Mouse (Mus musculus) intestine, postnatal 0 days (tissue): Measurements from ENCODE around the gene Rbbp4. TPM values are rescaled to one million over a fixed set of nuclear protein-coding genes. Genes with fewer than 3 reads are reported as not detected.

ENCODE experiments used
- ATAC-seq: fragments of 200-750 bp; cut with Nextera tagmentation; 2 replicates; pipeline ENCODE4 v1.8.0; 2017; ENCODE audit warnings: mild to moderate bottlenecking, moderate TSS enrichment, moderate library complexity
- H3K27ac ChIP-seq: fragments of 300-500 bp; sonication (generic); 2 replicates; pipeline ENCODE4 v1.5.1; 2014; ENCODE audit warnings: mild to moderate bottlenecking, low read depth, low read length, moderate library complexity
- H3K27me3 ChIP-seq: fragments of 300-500 bp; sonication (generic); replicated peaks from 2 replicates; pipeline ENCODE4 v1.6.1; 2014; ENCODE audit warnings: low read length, mixed read lengths; ENCODE audit not compliant: control insufficient read depth, insufficient read depth
- H3K36me3 ChIP-seq: fragments of 300-500 bp; sonication (generic); 2 replicates; pipeline ENCODE4 v1.6.1; 2014; ENCODE audit warnings: mild to moderate bottlenecking, moderate library complexity; ENCODE audit not compliant: control insufficient read depth, insufficient read depth
- H3K4me1 ChIP-seq: fragments of 300-500 bp; sonication (generic); replicated peaks from 2 replicates; pipeline ENCODE4 v1.6.1; 2014; ENCODE audit warnings: antibody characterized with exemption, low read length, mixed read lengths; ENCODE audit not compliant: control insufficient read depth, insufficient read depth
- H3K4me2 ChIP-seq: fragments of 300-500 bp; sonication (generic); replicated peaks from 2 replicates; pipeline ENCODE4 v1.6.1; 2014; ENCODE audit warnings: low read depth, mild to moderate bottlenecking, moderate library complexity
- H3K4me3 ChIP-seq: fragments of 300-500 bp; sonication (generic); 2 replicates; pipeline ENCODE4 v1.5.1; 2014; ENCODE audit warnings: low read depth, low read length
- H3K9ac ChIP-seq: fragments of 300-500 bp; sonication (generic); 2 replicates; pipeline ENCODE4 v1.6.1; 2014; ENCODE audit warnings: mild to moderate bottlenecking, low read depth, low read length
- H3K9me3 ChIP-seq: fragments of 300-500 bp; sonication (generic); 2 replicates; pipeline ENCODE4 v1.6.1; 2016; ENCODE audit warnings: mixed run types; ENCODE audit not compliant: control insufficient read depth
- CTCF ChIP-seq: sonication (generic); IDR thresholded peaks from 2 replicates; pipeline ENCODE4 v1.5.1; 2016; ENCODE audit warnings: low read depth, mild to moderate bottlenecking, control low read depth, antibody characterized with exemption, moderate library complexity
- WGBS: fragments of 180-500 bp; shearing (Covaris S2); extraction: QIAGEN DNeasy Blood & Tissue Kit; methylation state at CpG from one replicate; pipeline ENCODE4 v1.1.7; 2014; 5-methylcytosine and 5-hydroxymethylcytosine counted together
- polyA plus RNA-seq: library from polyadenylated mRNA; unstranded; fragments of >200 nt; fragmentation: Nextera tagmentation; extraction: Ambion mirVana; gene quantifications from 2 replicates; pipeline ENCODE4 v1.2.1, GENCODE M21; 2015

The Rbbp4 gene
- polyA plus RNA-seq, 1 experiment from 2014 or later: 159 TPM

GRCm38 (mm10) chr4:129271991-129272755 is 63.0 kb downstream of the Rbbp4 start:
- 11% methylated on average over 14 of the region's 15 CpGs for WGBS
- Histone ChIP-seq H3K4me2 (peak overlapping the region; percentile 40), H3K27me3 (no peaks in the 10 kb centered on the region), H3K9ac (no peak overlapping the region), H3K4me1 (no peaks in the 10 kb centered on the region), H3K9me3 (no peaks in the 10 kb centered on the region), H3K36me3 (no peaks in the 10 kb centered on the region), H3K27ac (peak overlapping the region; percentile 88), H3K4me3 (peak overlapping the region; percentile 16)
- ATAC-seq: peak; percentile 92
- TF ChIP-seq CTCF: no peak

DNA sequence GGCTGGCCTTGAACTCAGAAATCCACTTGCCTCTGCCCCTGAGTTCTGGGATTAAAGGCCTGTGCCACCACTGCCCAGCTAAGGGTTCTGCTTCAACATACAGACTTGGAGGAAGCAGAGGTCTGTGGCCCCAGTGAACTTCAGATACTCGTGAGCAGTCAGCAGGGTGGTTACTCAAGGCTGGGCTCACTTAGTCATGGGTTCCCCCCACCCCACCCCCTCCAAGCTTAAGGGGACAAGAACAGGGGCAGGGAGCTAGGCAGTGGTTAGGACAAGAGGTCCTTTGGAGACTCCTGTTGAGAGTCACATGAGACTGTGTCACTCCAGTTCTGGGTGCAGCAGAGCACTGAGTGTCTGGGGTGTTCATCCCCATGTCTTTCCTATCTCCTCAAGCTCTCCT is 66.5 kb downstream of the Rbbp4 start:
- Histone ChIP-seq H3K27ac (peak overlapping the region; percentile 46; the same call in 1 of the 2 replicates), H3K4me1 (no peaks in the 10 kb centered on the region), H3K4me3 (no peak overlapping the region), H3K36me3 (no peaks in the 10 kb centered on the region), H3K9me3 (no peaks in the 10 kb centered on the region), H3K9ac (no peak overlapping the region), H3K4me2 (no peak overlapping the region), H3K27me3 (no peaks in the 10 kb centered on the region)
- 30% methylated on average over 1 of the region's 1 CpGs for WGBS
- no peak for TF ChIP-seq CTCF
- ATAC-seq: no peak

DNA sequence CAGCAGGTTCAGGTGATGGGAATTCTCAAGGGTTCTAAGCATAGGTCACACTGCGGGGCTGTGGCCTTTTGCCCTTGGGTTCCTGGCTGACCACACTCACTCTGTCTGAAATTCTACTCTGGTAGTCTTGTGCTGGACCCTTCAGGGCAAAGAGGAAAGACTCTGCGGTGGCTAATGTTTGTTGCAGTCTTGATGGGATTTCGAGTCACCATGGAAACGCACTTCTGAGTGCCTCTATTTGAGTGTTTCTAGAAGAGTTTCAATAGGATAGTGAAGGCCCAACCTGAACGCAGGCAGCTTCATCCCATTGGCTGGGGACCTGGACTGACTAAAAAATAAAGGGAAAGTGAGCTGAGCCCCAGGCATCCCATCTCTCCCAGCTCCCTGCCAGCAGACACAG is 68.3 kb downstream of the Rbbp4 start:
- no peak for ATAC-seq
- Histone ChIP-seq H3K4me1 (no peaks in the 10 kb centered on the region), H3K9ac (no peak overlapping the region), H3K27me3 (no peaks in the 10 kb centered on the region), H3K4me3 (no peak overlapping the region), H3K36me3 (no peaks in the 10 kb centered on the region), H3K27ac (no peak overlapping the region), H3K4me2 (no peak overlapping the region), H3K9me3 (no peaks in the 10 kb centered on the region)
- TF ChIP-seq CTCF: no peak
- WGBS: 79% methylated on average over 5 of the region's 5 CpGs

DNA sequence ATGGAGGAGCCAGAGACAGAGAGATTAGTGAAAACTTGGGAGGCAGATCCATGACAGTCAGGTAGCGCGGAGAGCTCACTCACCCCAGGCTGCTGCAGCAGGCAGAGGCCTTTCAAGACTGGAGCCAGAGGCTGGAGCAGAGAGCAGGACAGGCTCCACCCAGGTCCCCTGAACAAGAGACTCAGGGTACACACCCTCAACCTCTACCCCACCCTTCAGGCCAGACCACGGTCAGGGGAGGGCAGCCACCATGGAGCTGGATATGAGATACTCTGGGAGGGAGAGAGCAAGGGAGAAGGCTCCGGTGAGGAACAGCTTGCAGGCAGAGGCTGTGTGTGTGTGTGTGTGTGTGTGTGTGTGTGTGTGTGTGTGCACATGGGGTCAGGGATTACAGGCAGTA is 69.0 kb downstream of the Rbbp4 start:
- no peak for ATAC-seq
- WGBS: 75% methylated on average over 3 of the region's 4 CpGs
- Histone ChIP-seq H3K27ac (no peak overlapping the region), H3K4me3 (no peak overlapping the region), H3K9ac (no peak overlapping the region), H3K36me3 (no peaks in the 10 kb centered on the region), H3K27me3 (no peaks in the 10 kb centered on the region), H3K4me2 (no peak overlapping the region), H3K9me3 (no peaks in the 10 kb centered on the region), H3K4me1 (no peaks in the 10 kb centered on the region)
- TF ChIP-seq CTCF: no peak

DNA sequence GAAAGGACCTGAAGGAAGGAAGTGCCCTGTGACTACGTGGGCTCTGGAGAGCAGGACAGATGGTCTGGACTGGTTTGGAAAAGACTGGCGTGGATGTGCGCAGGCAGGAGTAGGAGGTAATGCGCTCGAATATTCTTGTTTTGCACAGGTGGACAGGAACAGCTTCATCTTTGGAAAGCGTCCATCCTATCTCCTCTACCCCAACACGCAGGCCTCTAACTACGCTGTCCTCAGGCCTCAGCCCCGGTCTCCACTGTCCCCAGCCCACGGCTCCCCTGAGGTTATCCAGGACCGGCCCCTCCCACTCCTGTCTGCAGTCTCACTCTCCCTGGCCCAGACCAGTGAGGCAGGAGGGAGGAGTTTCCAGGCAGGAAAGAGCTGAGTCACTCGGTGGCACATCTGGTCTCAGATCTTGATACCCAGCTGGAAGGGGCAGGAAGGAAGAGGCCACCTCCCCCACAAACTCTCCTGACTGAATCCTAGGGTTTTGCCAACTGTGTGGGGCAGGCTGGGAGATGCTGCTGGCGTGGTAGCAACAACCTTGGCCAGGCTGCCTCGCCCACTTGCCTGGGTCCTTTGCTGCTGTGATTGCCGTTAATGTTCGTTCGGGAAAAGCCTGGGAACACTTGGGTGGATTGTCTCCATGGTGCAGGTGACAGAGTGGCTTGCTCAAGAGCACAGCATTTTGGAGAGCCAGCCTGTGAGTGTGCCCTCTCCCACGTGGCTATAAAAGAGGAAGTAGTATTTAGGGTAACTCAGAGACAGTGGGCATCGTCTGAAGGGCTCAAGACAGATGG is 71.7 kb downstream of the Rbbp4 start:
- no peak for TF ChIP-seq CTCF
- H3K4me1 ChIP-seq: no peaks in the 10 kb centered on the region
- peak; percentile 80 for ATAC-seq
- no peaks in the 10 kb centered on the region for H3K27me3 ChIP-seq
- peak overlapping the region; percentile 42 for H3K4me2 ChIP-seq
- no peaks in the 10 kb centered on the region for H3K36me3 ChIP-seq
- no peak overlapping the region for H3K4me3 ChIP-seq
- WGBS: 21% methylated on average over 19 of the region's 19 CpGs
- H3K9ac ChIP-seq: no peak overlapping the region
- no peaks in the 10 kb centered on the region for H3K9me3 ChIP-seq
- no peak overlapping the region for H3K27ac ChIP-seq

DNA sequence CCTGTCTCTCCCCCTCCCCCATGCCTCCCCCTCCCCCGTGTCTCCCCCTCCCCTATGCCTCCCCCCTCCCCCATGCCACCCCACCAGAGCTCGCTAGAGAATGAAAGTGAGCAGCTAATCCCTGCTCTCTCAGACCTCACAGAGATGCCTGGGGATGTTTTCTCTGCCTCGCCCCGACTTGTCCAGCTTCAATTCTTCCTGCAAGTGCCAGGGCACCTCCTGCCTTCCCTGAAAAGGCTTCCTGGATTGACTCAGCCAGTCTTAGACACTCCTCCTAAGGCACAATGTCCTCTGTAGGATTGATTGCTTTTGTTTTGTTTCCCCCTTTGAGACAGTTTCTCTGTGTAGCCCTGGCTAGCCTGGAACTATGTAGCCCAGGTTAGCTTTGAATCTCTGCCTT is 74.0 kb downstream of the Rbbp4 start, which contains the start of gene C77080:
C77080 (minus strand) TSS at position 209 of the 400 bp plus-strand sequence.
- Histone ChIP-seq H3K36me3 (no peaks in the 10 kb centered on the region), H3K4me3 (no peak within 1 kb of the TSS), H3K27me3 (no peaks in the 10 kb centered on the region), H3K27ac (no peak within 1 kb of the TSS), H3K4me2 (no peak within 1 kb of the TSS), H3K9me3 (no peaks in the 10 kb centered on the region), H3K9ac (no peak within 1 kb of the TSS), H3K4me1 (no peaks in the 10 kb centered on the region; the same call in 1 of the 2 replicates)
- ATAC-seq: no peak
- WGBS: 24% methylated on average over 2 of the region's 4 CpGs
- no peak for TF ChIP-seq CTCF
